Mouse (Mus musculus) kidney, embryonic 15.5 days (tissue): Measurements from ENCODE around the gene Rmnd5b. TPM values are rescaled to one million over a fixed set of nuclear protein-coding genes. Genes with fewer than 3 reads are reported as not detected.

Experiments used
- ATAC-seq: fragments of 200-750 bp; cut with Nextera tagmentation; replicated peaks from 2 replicates; pipeline ENCODE4 v1.8.0; 2017; ENCODE audit warnings: moderate TSS enrichment; ENCODE audit not compliant: low FRiP score
- H3K27ac ChIP-seq: fragments of 300-500 bp; sonication (generic); 2 replicates; pipeline ENCODE4 v1.5.1; 2015; ENCODE audit warnings: mild to moderate bottlenecking, inconsistent platforms
- H3K27me3 ChIP-seq: fragments of 300-500 bp; sonication (generic); 2 replicates; pipeline ENCODE4 v1.6.1; 2015; ENCODE audit warnings: inconsistent platforms
- H3K36me3 ChIP-seq: fragments of 300-500 bp; sonication (generic); 2 replicates; pipeline ENCODE4 v1.6.1; 2015; ENCODE audit warnings: inconsistent platforms
- H3K4me1 ChIP-seq: fragments of 300-500 bp; sonication (generic); 2 replicates; pipeline ENCODE4 v1.6.1; 2015; ENCODE audit warnings: inconsistent platforms
- H3K4me2 ChIP-seq: fragments of 300-500 bp; sonication (generic); 2 replicates; pipeline ENCODE4 v1.6.1; 2015; ENCODE audit warnings: moderate library complexity, mild to moderate bottlenecking, inconsistent platforms
- H3K4me3 ChIP-seq: fragments of 300-500 bp; sonication (generic); replicated peaks from 2 replicates; pipeline ENCODE4 v1.5.1; 2015; ENCODE audit warnings: mild to moderate bottlenecking, inconsistent platforms
- H3K9ac ChIP-seq: fragments of 300-500 bp; sonication (generic); 2 replicates; pipeline ENCODE4 v1.6.1; 2015; ENCODE audit warnings: mild to moderate bottlenecking, inconsistent platforms
- H3K9me3 ChIP-seq: fragments of 300-500 bp; sonication (generic); replicated peaks from 2 replicates; pipeline ENCODE4 v1.6.1; 2016; ENCODE audit warnings: inconsistent platforms
- WGBS: fragments of 180-500 bp; shearing (Covaris S2); methylation state at CpG from one replicate; pipeline ENCODE4 v1.1.7; 2015; ENCODE audit warnings: mixed read lengths; 5-methylcytosine and 5-hydroxymethylcytosine counted together
- polyA plus RNA-seq: library from polyadenylated mRNA; unstranded; fragments of >200 nt; fragmentation: Nextera tagmentation; extraction: Ambion mirVana; gene quantifications from 2 replicates; pipeline ENCODE4 v1.2.1, GENCODE M21; 2015

Rmnd5b gene
- polyA plus RNA-seq, 1 experiment from 2014 or later, result 44.0 TPM

DNA sequence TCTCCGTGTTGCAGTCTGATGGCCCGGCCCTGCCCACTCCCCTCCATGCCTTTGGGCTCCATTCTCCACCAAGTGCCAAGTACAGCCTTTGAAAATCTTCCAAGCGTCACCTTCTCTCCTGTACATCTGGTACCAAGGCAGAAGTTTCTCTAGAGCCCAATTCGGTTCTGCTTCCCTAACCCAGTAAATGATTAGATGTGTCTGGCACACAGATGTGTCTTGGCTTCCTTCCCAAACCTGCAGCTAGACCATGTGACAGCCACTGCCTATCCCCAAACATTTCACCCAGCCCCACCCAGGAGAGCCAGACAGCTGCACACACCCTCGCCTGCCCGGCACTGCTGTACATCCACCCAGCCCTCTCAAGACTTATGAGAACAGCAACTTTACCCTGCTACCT is 23.0 kb upstream of the Rmnd5b start:
- H3K4me2 ChIP-seq, result no peak overlapping the region
- H3K27me3 ChIP-seq, result no peaks in the 10 kb centered on the region
- no peaks in the 10 kb centered on the region for H3K9me3 ChIP-seq
- H3K9ac ChIP-seq, result no peak overlapping the region
- H3K27ac ChIP-seq, result peak overlapping the region; percentile 24
- peak; percentile 57; the same call in 1 of the 2 replicates for ATAC-seq
- WGBS, result 57% methylated on average over 6 of the region's 6 CpGs
- no peak overlapping the region for H3K4me3 ChIP-seq
- H3K4me1 ChIP-seq, result peaks cover 25% of the 10 kb centered on the region
- H3K36me3 ChIP-seq, result peaks cover 5% of the 10 kb centered on the region; the same call in 1 of the 2 replicates

- no peaks in the 10 kb centered on the region for H3K27me3 ChIP-seq
- H3K4me3 ChIP-seq, result no peak overlapping the region
- WGBS, result 39% methylated on average over 7 of the region's 7 CpGs
- ATAC-seq, result 0 out of 2 replicates have a peak, but pooled peaks have one; percentile 27
- H3K36me3 ChIP-seq, result peaks cover 5% of the 10 kb centered on the region; the same call in 1 of the 2 replicates
- H3K9me3 ChIP-seq, result no peaks in the 10 kb centered on the region
- H3K9ac ChIP-seq, result no peak overlapping the region
- H3K27ac ChIP-seq, result peak overlapping the region; percentile 24
- H3K4me2 ChIP-seq, result no peak overlapping the region
- H3K4me1 ChIP-seq, result peaks cover 25% of the 10 kb centered on the region
These were observed 22.6 kb upstream of the Rmnd5b start for GRCm38 (mm10) chr11:51658291-51658690.

- no peak overlapping the region for H3K4me2 ChIP-seq
- no peaks in the 10 kb centered on the region for H3K9me3 ChIP-seq
- peak; percentile 43 for ATAC-seq
- peak overlapping the region; percentile 45 for H3K27ac ChIP-seq
- WGBS, result 44% methylated on average over 10 of the region's 10 CpGs
- no peak overlapping the region for H3K4me3 ChIP-seq
- no peak overlapping the region for H3K9ac ChIP-seq
- H3K36me3 ChIP-seq, result peaks cover 5% of the 10 kb centered on the region; the same call in 1 of the 2 replicates
- H3K4me1 ChIP-seq, result peaks cover 25% of the 10 kb centered on the region
- H3K27me3 ChIP-seq, result no peaks in the 10 kb centered on the region
These were observed 21.3 kb upstream of the Rmnd5b start for GRCm38 (mm10) chr11:51656798-51657521.

- 95% methylated on average over 3 of the region's 3 CpGs for WGBS
These were observed 19.2 kb upstream of the Rmnd5b start for GRCm38 (mm10) chr11:51654891-51655290.

DNA sequence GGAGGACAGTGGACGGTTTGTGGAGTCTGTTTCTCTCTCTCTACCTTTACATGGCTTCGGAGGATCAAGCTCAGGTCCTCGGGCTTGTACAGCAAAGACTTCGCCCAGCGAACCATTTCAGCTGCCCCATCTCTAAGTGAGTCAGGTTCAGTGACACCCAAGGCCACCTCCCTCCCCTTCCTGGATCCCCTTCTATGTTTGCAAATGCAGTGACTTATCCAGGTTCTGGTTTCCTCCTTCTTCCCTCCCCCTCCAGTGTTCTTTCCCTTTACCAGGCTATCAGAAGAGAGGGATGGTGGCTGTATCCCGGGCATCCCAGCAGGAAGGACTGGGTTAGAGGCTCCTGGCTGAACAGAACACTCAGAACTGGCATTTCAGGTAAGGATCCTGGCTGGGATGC is 18.0 kb upstream of the Rmnd5b start:
- no peaks in the 10 kb centered on the region for H3K27me3 ChIP-seq
- no peak overlapping the region for H3K9ac ChIP-seq
- H3K36me3 ChIP-seq, result peaks cover 5% of the 10 kb centered on the region; the same call in 1 of the 2 replicates
- H3K4me3 ChIP-seq, result no peak overlapping the region
- peaks cover 44% of the 10 kb centered on the region for H3K4me1 ChIP-seq
- WGBS, result 72% methylated on average over 6 of the region's 6 CpGs
- no peaks in the 10 kb centered on the region for H3K9me3 ChIP-seq
- no peak overlapping the region for H3K4me2 ChIP-seq
- no peak for ATAC-seq
- no peak overlapping the region for H3K27ac ChIP-seq

More at GRCm38 (mm10) chr11:51654891-51655290, 19.2 kb upstream of the Rmnd5b start:
- no peak overlapping the region for H3K4me2 ChIP-seq
- H3K4me1 ChIP-seq, result peaks cover 38% of the 10 kb centered on the region
- H3K27ac ChIP-seq, result no peak overlapping the region
- H3K36me3 ChIP-seq, result peaks cover 5% of the 10 kb centered on the region; the same call in 1 of the 2 replicates
- H3K9me3 ChIP-seq, result no peaks in the 10 kb centered on the region
- H3K4me3 ChIP-seq, result no peak overlapping the region
- H3K27me3 ChIP-seq, result no peaks in the 10 kb centered on the region
- no peak for ATAC-seq
- H3K9ac ChIP-seq, result no peak overlapping the region

GRCm38 (mm10) chr11:51652889-51653418 is 17.3 kb upstream of the Rmnd5b start:
- H3K4me2 ChIP-seq, result no peak overlapping the region
- H3K9me3 ChIP-seq, result no peaks in the 10 kb centered on the region
- no peak for ATAC-seq

DNA sequence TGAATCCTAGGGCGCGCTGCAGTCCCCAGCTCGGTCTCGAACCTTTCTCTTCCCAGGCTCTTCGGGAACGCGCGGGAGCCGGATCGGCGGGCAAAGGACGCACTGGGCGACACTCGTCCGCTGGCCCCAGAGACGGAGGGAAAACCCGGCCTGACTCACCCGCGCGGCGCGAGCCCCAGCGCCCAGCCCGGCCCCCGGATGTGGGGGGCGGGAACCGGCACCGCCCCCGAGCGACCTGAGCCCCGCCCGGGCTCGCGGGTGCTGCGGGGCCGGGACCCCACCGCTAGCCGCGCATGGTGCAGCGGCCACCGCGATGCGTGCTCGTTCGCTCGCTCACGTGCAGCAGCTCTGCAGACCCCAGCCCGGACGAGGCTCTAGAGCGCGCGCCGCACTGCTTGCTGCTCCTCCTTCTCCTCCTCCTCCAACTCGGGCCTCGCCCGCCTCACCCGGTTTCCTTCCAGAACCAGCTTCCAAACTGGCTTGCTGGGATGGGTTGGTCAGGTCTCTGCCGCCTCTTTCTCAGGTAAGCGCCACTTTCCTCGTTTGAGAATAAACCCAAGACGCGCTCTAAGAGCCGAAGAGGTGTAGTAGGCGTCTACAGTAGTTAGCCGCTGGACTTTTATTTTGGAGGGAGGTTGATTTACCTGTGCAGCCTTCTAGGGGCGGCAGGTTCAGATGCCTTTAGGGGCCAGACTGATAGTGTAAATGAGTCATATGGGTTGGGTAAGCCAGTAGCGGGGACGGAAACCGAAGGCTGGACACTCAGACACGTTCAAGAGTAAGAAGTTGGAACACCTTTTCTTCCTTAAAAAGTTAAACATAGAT is 15.2 kb upstream of the Rmnd5b start, which contains the start of the genes N4bp3 and D930048N14Rik:
TSS of gene N4bp3 (minus strand) at position 152 of the 825 bp plus-strand sequence.
TSS of gene D930048N14Rik (plus strand) at position 264 of the 825 bp plus-strand sequence.
- H3K9ac ChIP-seq, result peak within 1 kb of the TSS; percentile 68
- H3K27ac ChIP-seq, result peak within 1 kb of the TSS; percentile 83
- H3K4me2 ChIP-seq, result peak within 1 kb of the TSS; percentile 97
- peak within 1 kb of the TSS; percentile 61 for H3K4me3 ChIP-seq
- H3K4me1 ChIP-seq, result peaks cover 50% of the 10 kb centered on the region
- H3K36me3 ChIP-seq, result peaks cover 5% of the 10 kb centered on the region; the same call in 1 of the 2 replicates
- H3K9me3 ChIP-seq, result no peaks in the 10 kb centered on the region
- ATAC-seq, result peak; percentile 73
- under 1% methylated on average over 70 of the region's 70 CpGs for WGBS
- H3K27me3 ChIP-seq, result no peaks in the 10 kb centered on the region

More at GRCm38 (mm10) chr11:51652889-51653418, 17.3 kb upstream of the Rmnd5b start:
- WGBS, result 90% methylated on average over 4 of the region's 4 CpGs
- H3K4me3 ChIP-seq, result no peak overlapping the region
- H3K36me3 ChIP-seq, result peaks cover 5% of the 10 kb centered on the region; the same call in 1 of the 2 replicates
- H3K27ac ChIP-seq, result no peak overlapping the region
- peaks cover 44% of the 10 kb centered on the region for H3K4me1 ChIP-seq
- no peak overlapping the region for H3K9ac ChIP-seq
- H3K27me3 ChIP-seq, result no peaks in the 10 kb centered on the region

- Histone ChIP-seq H3K4me3 (peak overlapping the region; percentile 61), H3K27me3 (no peaks in the 10 kb centered on the region), H3K27ac (peak overlapping the region; percentile 83), H3K9me3 (no peaks in the 10 kb centered on the region), H3K4me1 (peaks cover 56% of the 10 kb centered on the region), H3K36me3 (peaks cover 10% of the 10 kb centered on the region), H3K4me2 (peak overlapping the region; percentile 97), H3K9ac (peak overlapping the region; percentile 68)
- ATAC-seq, result peak; percentile 30
- WGBS, result 0% methylated on average over 30 of the region's 30 CpGs
These were observed 14.6 kb upstream of the Rmnd5b start for GRCm38 (mm10) chr11:51650261-51650660.

- H3K9me3 ChIP-seq, result no peaks in the 10 kb centered on the region
- ATAC-seq, result 0 out of 2 replicates have a peak, but pooled peaks have one; percentile 19
- peaks cover 14% of the 10 kb centered on the region for H3K36me3 ChIP-seq
- H3K9ac ChIP-seq, result peak overlapping the region; percentile 68
- H3K4me3 ChIP-seq, result peak overlapping the region; percentile 61
- peaks cover 60% of the 10 kb centered on the region for H3K4me1 ChIP-seq
- no peaks in the 10 kb centered on the region for H3K27me3 ChIP-seq
- H3K27ac ChIP-seq, result peak overlapping the region; percentile 83; the same call in 1 of the 2 replicates
- H3K4me2 ChIP-seq, result peak overlapping the region; percentile 97
- WGBS, result 2% methylated on average over 7 of the region's 7 CpGs
These were observed 14.1 kb upstream of the Rmnd5b start for GRCm38 (mm10) chr11:51649889-51650199.

GRCm38 (mm10) chr11:51649111-51649888 is 13.6 kb upstream of the Rmnd5b start:
- no peak for ATAC-seq
- Histone ChIP-seq H3K27me3 (no peaks in the 10 kb centered on the region), H3K9ac (peak overlapping the region; percentile 68), H3K27ac (peak overlapping the region; percentile 83), H3K36me3 (peaks cover 15% of the 10 kb centered on the region), H3K4me2 (peak overlapping the region; percentile 97), H3K4me3 (peak overlapping the region; percentile 61), H3K9me3 (no peaks in the 10 kb centered on the region), H3K4me1 (peaks cover 60% of the 10 kb centered on the region)
- WGBS, result 33% methylated on average over 11 of the region's 11 CpGs

DNA sequence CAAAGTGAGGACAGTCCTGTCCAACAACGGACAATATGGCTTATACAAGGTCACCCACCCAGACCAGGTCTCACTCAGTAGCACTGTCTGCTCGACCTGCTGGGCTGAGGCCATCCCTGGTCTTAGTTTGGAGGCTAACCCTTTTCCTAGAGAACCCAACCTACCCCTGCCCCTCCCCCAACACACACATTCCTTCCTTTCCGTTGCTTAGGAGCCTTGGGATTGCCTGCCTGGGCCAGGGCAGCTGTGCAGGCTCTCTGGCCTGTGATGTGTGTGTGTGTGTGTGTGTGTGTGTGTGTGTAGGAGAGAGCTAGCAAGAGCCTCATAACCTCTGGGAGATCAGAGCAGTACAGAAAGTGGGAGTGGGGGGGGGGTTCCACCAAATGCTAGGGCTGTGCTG is 12.9 kb upstream of the Rmnd5b start:
- Histone ChIP-seq H3K27me3 (no peaks in the 10 kb centered on the region), H3K4me2 (peak overlapping the region; percentile 97), H3K4me3 (peak overlapping the region; percentile 61), H3K36me3 (peaks cover 23% of the 10 kb centered on the region), H3K27ac (peak overlapping the region; percentile 83), H3K4me1 (peaks cover 62% of the 10 kb centered on the region), H3K9me3 (no peaks in the 10 kb centered on the region), H3K9ac (peak overlapping the region; percentile 68; the same call in 1 of the 2 replicates)
- WGBS, result 28% methylated on average over 3 of the region's 3 CpGs
- ATAC-seq, result no peak
